Mouse (Mus musculus): ENCODE measurements at regions not wholly inside any gene's neighbourhood (a gene's known extent, or its start where the extent isn't known, plus 50 kb on each side); places are given as distances from the start of the nearest gene placed in this dataset.

DNA sequence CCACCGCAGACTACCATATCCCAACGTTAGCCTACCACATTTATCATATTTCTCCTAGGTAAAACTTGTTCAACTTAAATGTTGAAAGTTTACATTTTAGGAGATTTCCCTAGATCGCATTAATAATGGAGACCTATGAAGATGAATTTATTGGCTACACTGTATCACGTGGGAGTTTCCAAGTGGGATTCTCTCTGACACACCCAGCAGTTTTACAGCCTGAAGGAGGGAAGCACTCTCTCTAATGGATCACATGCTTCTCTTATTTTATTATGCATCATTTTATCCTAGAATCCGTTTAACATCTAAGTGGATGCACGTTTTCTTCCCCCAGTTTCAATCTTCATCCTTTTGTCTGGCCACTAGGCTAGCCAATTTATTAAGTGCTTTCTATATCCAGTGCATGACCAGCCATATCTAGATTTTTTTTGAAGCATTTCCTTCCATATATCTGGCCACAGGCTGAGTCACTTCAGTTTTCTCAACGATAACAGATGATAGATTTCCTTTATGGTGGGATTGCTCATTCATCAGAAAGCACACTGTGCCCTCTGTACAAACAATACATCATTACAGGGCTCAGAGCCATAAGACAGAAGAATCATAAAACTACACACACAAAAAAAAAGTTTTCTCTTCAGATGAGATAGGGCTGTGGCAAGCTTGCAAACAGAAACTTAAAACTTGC is 476.3 kb upstream of the Syt1 start:
- Histone ChIP-seq H3K4me3 (ENCODE audit: insufficient read depth, low read depth, low read length) (no peak overlapping the region), H3K36me3 (ENCODE audit: control insufficient read depth, insufficient read depth, low read length) (no peaks in the 10 kb centered on the region), H3K27me3 (replicated peaks; ENCODE audit: control insufficient read depth, insufficient read depth, low read length) (no peaks in the 10 kb centered on the region), H3K27ac (ENCODE audit: insufficient read depth, low read depth, low read length) (no peak overlapping the region), H3K4me1 (ENCODE audit: control insufficient read depth, insufficient read depth, low read length) (no peaks in the 10 kb centered on the region)
- 69% methylated on average over 7 of the region's 7 CpGs for WGBS
- DNase-seq = no peak
- TF ChIP-seq POLR2A (IDR thresholded peaks at IDR 0.05; ENCODE audit: low read depth, low read length) (no peak), CTCF (conservative IDR thresholded peaks at IDR 0.05; ENCODE audit: insufficient read depth, insufficient read length, low read depth, low read length) (no peak)

DNA sequence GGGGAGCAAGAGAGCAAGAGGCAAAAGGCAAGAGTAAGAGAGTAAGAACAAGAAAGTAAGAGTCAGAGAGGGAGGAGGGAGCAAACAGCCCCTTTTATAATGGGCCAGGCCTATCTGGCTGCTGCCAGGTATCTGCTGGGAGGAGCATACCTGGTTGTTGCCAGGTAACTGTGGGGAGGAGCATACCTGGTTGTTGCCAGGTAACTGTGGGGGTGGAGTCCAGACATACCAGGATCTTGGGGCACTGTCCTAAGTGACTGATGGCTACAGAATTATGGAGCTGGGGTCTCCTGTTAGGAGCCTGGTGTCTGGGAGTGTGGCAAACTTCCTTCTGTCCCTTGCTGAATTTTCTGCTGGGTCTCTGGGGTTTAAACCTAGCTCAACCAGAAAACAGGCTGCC is 469.8 kb upstream of the Syt1 start:
- Histone ChIP-seq H3K27me3 (replicated peaks; ENCODE audit: control insufficient read depth, insufficient read depth, low read length) (no peaks in the 10 kb centered on the region), H3K36me3 (ENCODE audit: control insufficient read depth, insufficient read depth, low read length) (no peaks in the 10 kb centered on the region), H3K4me1 (ENCODE audit: control insufficient read depth, insufficient read depth, low read length) (no peaks in the 10 kb centered on the region), H3K27ac (ENCODE audit: insufficient read depth, low read depth, low read length) (no peak overlapping the region), H3K4me3 (ENCODE audit: insufficient read depth, low read depth, low read length) (no peak overlapping the region)
- TF ChIP-seq POLR2A (IDR thresholded peaks at IDR 0.05; ENCODE audit: low read depth, low read length) (no peak), CTCF (conservative IDR thresholded peaks at IDR 0.05; ENCODE audit: insufficient read depth, insufficient read length, low read depth, low read length) (no peak)
- DNase-seq = no peak

DNA sequence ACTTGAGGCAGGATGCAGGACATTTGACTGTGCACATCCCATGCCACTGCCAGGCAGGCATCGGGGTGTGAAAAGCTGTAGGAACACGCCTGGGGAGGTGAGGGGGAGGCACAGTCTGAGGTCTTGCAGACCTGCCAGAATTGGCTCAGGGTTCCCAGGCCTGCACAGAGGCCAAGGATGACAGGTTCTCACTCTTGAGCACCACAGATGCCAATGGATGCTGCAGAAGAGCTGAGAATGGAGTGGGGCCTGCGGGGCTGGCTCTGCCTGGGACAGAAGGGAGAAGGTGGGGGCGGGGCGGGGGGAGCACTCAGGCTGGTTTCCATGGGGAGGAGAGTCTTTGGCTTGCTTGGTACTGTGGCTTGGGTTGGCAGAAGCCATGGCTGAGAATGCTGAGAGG is 469.2 kb upstream of the Syt1 start:
- Histone ChIP-seq H3K4me1 (ENCODE audit: control insufficient read depth, insufficient read depth, low read length) (no peaks in the 10 kb centered on the region), H3K27me3 (replicated peaks; ENCODE audit: control insufficient read depth, insufficient read depth, low read length) (no peaks in the 10 kb centered on the region), H3K27ac (ENCODE audit: insufficient read depth, low read depth, low read length) (no peak overlapping the region), H3K36me3 (ENCODE audit: control insufficient read depth, insufficient read depth, low read length) (no peaks in the 10 kb centered on the region), H3K4me3 (ENCODE audit: insufficient read depth, low read depth, low read length) (no peak overlapping the region)
- 65% methylated on average over 5 of the region's 5 CpGs for WGBS
- no peak for DNase-seq
- no peak for TF ChIP-seq CTCF (conservative IDR thresholded peaks at IDR 0.05; ENCODE audit: insufficient read depth, insufficient read length, low read depth, low read length)
- no peak for TF ChIP-seq POLR2A (IDR thresholded peaks at IDR 0.05; ENCODE audit: low read depth, low read length)

DNA sequence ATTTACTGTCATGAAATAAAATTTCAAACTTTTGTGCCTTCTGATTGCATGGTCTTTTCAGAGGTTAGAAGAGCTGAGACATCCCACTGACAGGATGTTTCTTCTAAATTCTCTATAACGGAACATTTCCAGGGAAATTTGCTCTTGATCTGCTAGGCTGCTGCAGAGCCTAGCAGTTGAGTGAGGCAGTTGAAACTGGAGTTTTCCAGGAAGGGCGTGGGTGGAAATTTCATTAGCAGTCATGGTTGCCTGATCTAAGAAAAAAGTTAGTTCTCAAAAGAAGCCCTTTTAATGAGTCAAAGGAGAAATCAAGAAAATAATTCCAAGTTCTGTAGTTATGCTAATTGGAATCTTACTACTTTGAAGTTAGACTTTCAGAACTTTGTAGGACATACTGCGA is 455.7 kb upstream of the Syt1 start:
- no peak overlapping the region for H3K4me3 ChIP-seq (ENCODE audit: insufficient read depth, low read depth, low read length)
- 40% methylated on average over 3 of the region's 3 CpGs for WGBS
- TF ChIP-seq POLR2A (IDR thresholded peaks at IDR 0.05; ENCODE audit: low read depth, low read length) (no peak), CTCF (conservative IDR thresholded peaks at IDR 0.05; ENCODE audit: insufficient read depth, insufficient read length, low read depth, low read length) (no peak)
- no peaks in the 10 kb centered on the region for H3K36me3 ChIP-seq (ENCODE audit: control insufficient read depth, insufficient read depth, low read length)
- no peaks in the 10 kb centered on the region for H3K4me1 ChIP-seq (ENCODE audit: control insufficient read depth, insufficient read depth, low read length)
- no peak overlapping the region for H3K27ac ChIP-seq (ENCODE audit: insufficient read depth, low read depth, low read length)
- H3K27me3 ChIP-seq (replicated peaks; ENCODE audit: control insufficient read depth, insufficient read depth, low read length) = no peaks in the 10 kb centered on the region
- no peak for DNase-seq

DNA sequence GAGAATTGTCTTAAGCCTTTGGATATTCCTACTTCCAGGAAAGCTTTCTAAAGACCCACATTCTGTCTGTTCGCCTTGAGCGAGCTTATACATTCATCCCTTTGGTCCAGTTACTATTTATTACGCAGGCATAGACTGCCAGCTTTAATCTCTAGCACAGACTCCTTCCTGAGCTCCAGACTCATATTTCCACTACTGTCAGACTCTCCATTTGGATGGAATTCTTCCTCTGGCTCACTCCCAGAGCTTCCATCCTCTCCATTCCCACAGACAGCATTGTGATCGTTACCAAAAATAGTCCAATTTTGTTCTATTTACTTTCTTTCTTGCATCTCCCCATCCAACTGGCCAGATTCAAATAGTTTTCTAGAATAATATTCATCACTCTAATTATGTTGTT is 420.3 kb upstream of the Syt1 start:
- Histone ChIP-seq H3K4me1 (ENCODE audit: control insufficient read depth, insufficient read depth, low read length) (no peaks in the 10 kb centered on the region), H3K36me3 (ENCODE audit: control insufficient read depth, insufficient read depth, low read length) (no peaks in the 10 kb centered on the region), H3K27ac (ENCODE audit: insufficient read depth, low read depth, low read length) (no peak overlapping the region), H3K4me3 (ENCODE audit: insufficient read depth, low read depth, low read length) (no peak overlapping the region), H3K27me3 (replicated peaks; ENCODE audit: control insufficient read depth, insufficient read depth, low read length) (no peaks in the 10 kb centered on the region)
- 68% methylated on average over 4 of the region's 4 CpGs for WGBS
- DNase-seq = no peak
- no peak for TF ChIP-seq POLR2A (IDR thresholded peaks at IDR 0.05; ENCODE audit: low read depth, low read length)
- no peak for TF ChIP-seq CTCF (conservative IDR thresholded peaks at IDR 0.05; ENCODE audit: insufficient read depth, insufficient read length, low read depth, low read length)

DNA sequence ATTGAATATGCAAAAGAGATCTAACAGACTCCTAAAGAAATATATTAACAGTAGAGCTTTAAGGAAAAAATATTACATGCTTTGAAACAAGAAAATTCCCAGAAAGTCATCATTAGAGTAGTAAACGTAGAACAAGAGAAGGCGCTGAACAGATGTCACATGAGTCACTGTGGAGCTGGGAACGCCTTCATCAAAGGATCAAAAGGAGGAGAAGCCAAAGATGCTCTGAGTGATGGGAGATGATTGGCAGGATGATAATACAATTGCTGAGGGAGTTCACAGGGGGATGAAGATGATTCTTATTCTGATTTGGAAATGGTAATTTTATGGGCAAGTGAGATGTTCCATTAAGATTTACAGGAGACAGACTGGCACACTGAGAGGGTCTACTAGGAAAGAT is 417.1 kb upstream of the Syt1 start:
- no peaks in the 10 kb centered on the region for H3K27me3 ChIP-seq (replicated peaks; ENCODE audit: control insufficient read depth, insufficient read depth, low read length)
- no peak overlapping the region for H3K27ac ChIP-seq (ENCODE audit: insufficient read depth, low read depth, low read length)
- TF ChIP-seq CTCF (conservative IDR thresholded peaks at IDR 0.05; ENCODE audit: insufficient read depth, insufficient read length, low read depth, low read length) (no peak), POLR2A (IDR thresholded peaks at IDR 0.05; ENCODE audit: low read depth, low read length) (no peak)
- 87% methylated on average over 3 of the region's 3 CpGs for WGBS
- H3K4me1 ChIP-seq (ENCODE audit: control insufficient read depth, insufficient read depth, low read length) = no peaks in the 10 kb centered on the region
- no peak for DNase-seq
- H3K36me3 ChIP-seq (ENCODE audit: control insufficient read depth, insufficient read depth, low read length) = no peaks in the 10 kb centered on the region
- no peak overlapping the region for H3K4me3 ChIP-seq (ENCODE audit: insufficient read depth, low read depth, low read length)

DNA sequence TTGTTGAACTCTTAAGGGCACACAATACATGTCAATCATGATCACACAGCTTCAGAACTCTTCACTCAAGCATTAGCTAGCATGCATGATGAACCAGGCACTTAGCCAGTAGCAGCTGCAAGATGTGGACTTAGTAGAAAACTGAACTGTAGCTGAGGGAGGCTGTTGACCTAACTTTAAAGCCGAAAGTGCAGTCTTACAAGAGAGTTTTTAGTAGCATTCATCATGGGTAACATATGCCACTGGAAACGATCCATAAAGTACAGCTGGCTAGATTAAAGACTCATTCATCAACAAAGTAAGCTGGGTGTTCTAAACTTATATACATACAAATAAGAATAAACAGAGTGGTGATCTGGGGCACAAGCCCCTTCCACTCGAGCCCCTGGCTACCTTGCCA is 396.2 kb upstream of the Syt1 start:
- TF ChIP-seq POLR2A (IDR thresholded peaks at IDR 0.05; ENCODE audit: low read depth, low read length) = no peak
- no peak for TF ChIP-seq CTCF (conservative IDR thresholded peaks at IDR 0.05; ENCODE audit: insufficient read depth, insufficient read length, low read depth, low read length)

More for the DNA sequence above, 396.2 kb upstream of the Syt1 start:
- Histone ChIP-seq H3K4me1 (ENCODE audit: control insufficient read depth, insufficient read depth, low read length) (no peaks in the 10 kb centered on the region), H3K4me3 (ENCODE audit: insufficient read depth, low read depth, low read length) (no peak overlapping the region), H3K27me3 (replicated peaks; ENCODE audit: control insufficient read depth, insufficient read depth, low read length) (no peaks in the 10 kb centered on the region), H3K27ac (ENCODE audit: insufficient read depth, low read depth, low read length) (no peak overlapping the region), H3K36me3 (ENCODE audit: control insufficient read depth, insufficient read depth, low read length) (no peaks in the 10 kb centered on the region)
- WGBS = 47% methylated on average over 3 of the region's 3 CpGs
- no peak for DNase-seq

Measured in kidney, adult 2 months (tissue).